Mouse (Mus musculus) kidney, adult 10 weeks (tissue): ENCODE data around the gene Hdc. TPM values are rescaled to one million over a fixed set of nuclear protein-coding genes. Genes with fewer than 3 reads are reported as not detected.

Source experiments
- polyA plus RNA-seq: library from polyadenylated mRNA; stranded (reverse); fragments of 350-450 nt; fragmentation: Illumina TruSeq; extraction: RNeasy Lipid Tissue Mini Kit (QIAGEN cat#74804); gene quantifications from one replicate; pipeline ENCODE4 v1.2.3, GENCODE M21; 2014; ENCODE audit warnings: low read depth, low replicate concordance

The Hdc gene
- 7.7 TPM for polyA plus RNA-seq

GRCm38 (mm10) chr2:126619249-126619704, at the start of gene Hdc:
Gene Hdc, minus strand, starts transcription at chr2:126619299.

GRCm38 (mm10) chr2:126552357-126553290, 66.5 kb downstream of the Hdc start, which contains the start of gene Slc27a2:
Gene Slc27a2, plus strand, starts transcription at chr2:126552407.

Other genes starting within 250 kb of the Hdc start
- 1.2 TPM for gene Atp8b4, start 118.6 kb downstream of the Hdc start, polyA plus RNA-seq
- gene Slc27a2, start 66.9 kb downstream of the Hdc start, polyA plus RNA-seq, result 1,834 TPM
- 38.2 TPM for gene Gabpb1, start 57.0 kb upstream of the Hdc start, polyA plus RNA-seq
- 117 TPM for gene Usp8, start 88.0 kb upstream of the Hdc start, polyA plus RNA-seq
- gene Usp50, start 164.2 kb upstream of the Hdc start, polyA plus RNA-seq, result 0.20 TPM